Mouse (Mus musculus) thymus, adult 2 months (tissue): ENCODE measurements around the gene St6gal2. TPM values are rescaled to one million over a fixed set of nuclear protein-coding genes. Genes with fewer than 3 reads are reported as not detected.

Source experiments
- DNase-seq: peaks from one replicate; pipeline ENCODE4 v3.0.0; 2021
- H3K27ac ChIP-seq: fragments of 200-500 bp; 2 replicates; pipeline ENCODE4 v1.5.1; 2012; ENCODE audit warnings: low read length, control low read depth; ENCODE audit not compliant: control insufficient read depth, insufficient read depth
- H3K27me3 ChIP-seq: fragments of 200-500 bp; 2 replicates; pipeline ENCODE4 v1.6.1; 2012; ENCODE audit warnings: mild to moderate bottlenecking, low read length, moderate library complexity, mixed read lengths; ENCODE audit not compliant: control insufficient read depth, insufficient read depth
- H3K36me3 ChIP-seq: fragments of 200-500 bp; 2 replicates; pipeline ENCODE4 v1.6.1; 2012; ENCODE audit warnings: mild to moderate bottlenecking, low read length, moderate library complexity; ENCODE audit not compliant: control insufficient read depth, insufficient read depth
- H3K4me1 ChIP-seq: fragments of 200-500 bp; replicated peaks from 2 replicates; pipeline ENCODE4 v1.6.1; 2012; ENCODE audit warnings: low read length; ENCODE audit not compliant: control insufficient read depth, insufficient read depth
- H3K4me3 ChIP-seq: fragments of 200-500 bp; 2 replicates; pipeline ENCODE4 v1.5.1; 2012; ENCODE audit warnings: mild to moderate bottlenecking, low read length, control low read depth, moderate library complexity; ENCODE audit not compliant: control insufficient read depth, insufficient read depth
- CTCF ChIP-seq: fragments of 200-500 bp; IDR thresholded peaks from 2 replicates; pipeline ENCODE4 v1.5.1; 2012; ENCODE audit warnings: mild to moderate bottlenecking, control low read depth, low read length, moderate library complexity, borderline replicate concordance; ENCODE audit not compliant: control insufficient read depth, poor library complexity, insufficient read depth; ENCODE audit errors: extremely low read depth
- POLR2A ChIP-seq: fragments of 200-500 bp; IDR thresholded peaks from 2 replicates; pipeline ENCODE4 v1.6.1; 2012; ENCODE audit warnings: mild to moderate bottlenecking, low read length, control low read depth, moderate library complexity; ENCODE audit not compliant: control insufficient read depth, poor library complexity, insufficient read depth; ENCODE audit errors: extremely low read depth
- WGBS: fragments of 180-500 bp; shearing (Covaris S2); methylation state at CpG from one replicate; pipeline ENCODE4 v1.1.7; 2018; 5-methylcytosine and 5-hydroxymethylcytosine counted together
- polyA plus RNA-seq: library from polyadenylated mRNA; depleted of rRNA; stranded (reverse); fragments of >200 nt; gene quantifications from 2 replicates; pipeline ENCODE4 v1.2.3, GENCODE M21; 2012; rRNA removed

St6gal2 gene
- polyA plus RNA-seq = 0.30 and 0.32 TPM in 2 replicates

- H3K4me3 ChIP-seq = no peak within 1 kb of the TSS
- WGBS = 6% methylated on average over 84 of the region's 84 CpGs
- no peak for DNase-seq
- no peak within 1 kb of the TSS for H3K27ac ChIP-seq
- TF ChIP-seq POLR2A (no peak), CTCF (no peak)
- no peaks in the 10 kb centered on the region for H3K36me3 ChIP-seq
- H3K4me1 ChIP-seq = no peaks in the 10 kb centered on the region
- H3K27me3 ChIP-seq = peaks cover 4% of the 10 kb centered on the region; the same call in 1 of the 2 replicates
Measured at GRCm38 (mm10) chr17:55445250-55446184, at the start of gene St6gal2. St6gal2 (plus strand) TSS chr17:55445382.

- no peak overlapping the region for H3K27ac ChIP-seq
- no peaks in the 10 kb centered on the region for H3K36me3 ChIP-seq
- no peaks in the 10 kb centered on the region for H3K27me3 ChIP-seq
- H3K4me1 ChIP-seq = no peaks in the 10 kb centered on the region
- WGBS = 83% methylated on average over 2 of the region's 2 CpGs
- H3K4me3 ChIP-seq = no peak overlapping the region
- DNase-seq = no peak
- TF ChIP-seq POLR2A (no peak), CTCF (no peak)
Measured at GRCm38 (mm10) chr17:55406043-55406442, 39.1 kb upstream of the St6gal2 start.

- WGBS = 77% methylated on average over 2 of the region's 2 CpGs
- H3K4me3 ChIP-seq = no peak overlapping the region
- no peaks in the 10 kb centered on the region for H3K27me3 ChIP-seq
- H3K36me3 ChIP-seq = no peaks in the 10 kb centered on the region
- TF ChIP-seq CTCF = no peak
- TF ChIP-seq POLR2A = no peak
- no peaks in the 10 kb centered on the region for H3K4me1 ChIP-seq
- no peak overlapping the region for H3K27ac ChIP-seq
- no peak for DNase-seq
Measured at GRCm38 (mm10) chr17:55416519-55416918, 28.7 kb upstream of the St6gal2 start.

- H3K27ac ChIP-seq = no peak overlapping the region
- no peak overlapping the region for H3K4me3 ChIP-seq
- H3K36me3 ChIP-seq = no peaks in the 10 kb centered on the region
- TF ChIP-seq POLR2A (no peak), CTCF (no peak)
- WGBS = 13% methylated on average over 6 of the region's 6 CpGs
- H3K4me1 ChIP-seq = no peaks in the 10 kb centered on the region
- peaks cover 4% of the 10 kb centered on the region; the same call in 1 of the 2 replicates for H3K27me3 ChIP-seq
- no peak for DNase-seq
Measured at GRCm38 (mm10) chr17:55446185-55446527, 974 bp downstream of the St6gal2 start.

- WGBS = 46% methylated on average over 4 of the region's 4 CpGs
- no peaks in the 10 kb centered on the region for H3K36me3 ChIP-seq
- H3K4me1 ChIP-seq = no peaks in the 10 kb centered on the region
- TF ChIP-seq POLR2A = no peak
- TF ChIP-seq CTCF = no peak
- DNase-seq = no peak
- peaks cover 4% of the 10 kb centered on the region; the same call in 1 of the 2 replicates for H3K27me3 ChIP-seq
- no peak overlapping the region for H3K27ac ChIP-seq
- H3K4me3 ChIP-seq = no peak overlapping the region
Measured at GRCm38 (mm10) chr17:55446698-55447097, 1.5 kb downstream of the St6gal2 start.

GRCm38 (mm10) chr17:55450943-55451342, 5.8 kb downstream of the St6gal2 start:
- Histone ChIP-seq H3K36me3 (no peaks in the 10 kb centered on the region), H3K4me3 (no peak overlapping the region), H3K27ac (no peak overlapping the region), H3K4me1 (no peaks in the 10 kb centered on the region), H3K27me3 (no peaks in the 10 kb centered on the region; the same call in 1 of the 2 replicates)
- 74% methylated on average over 2 of the region's 2 CpGs for WGBS
- TF ChIP-seq CTCF = no peak
- TF ChIP-seq POLR2A = no peak
- no peak for DNase-seq
